Mouse (Mus musculus) cerebellum, postnatal 4 days (tissue): ENCODE measurements at regions not wholly inside any gene's neighbourhood (a gene's known extent, or its start where the extent isn't known, plus 50 kb on each side); places are given as distances from the start of the nearest gene placed in this dataset.
"Not testable (repeated sequence)": the region's sequence is repeated elsewhere in the genome, so short reads cannot be mapped to it uniquely, and the experiment has no call there.

Source experiments
- DNase-seq, 2 experiments: peaks; one replicate each; pipeline ENCODE4 v3.0.0; 2022; ENCODE audit warnings: low spot score in 2 of 2, mixed read lengths in 1 of 2

- DNase-seq: no peak
Measured at GRCm38 (mm10) chr12:69524337-69525035, 58.3 kb downstream of the Vcpkmt start.

GRCm38 (mm10) chr12:69519869-69520268, 63.0 kb downstream of the Vcpkmt start:
- DNase-seq: no peak

GRCm38 (mm10) chr12:69519028-69519427, 63.8 kb downstream of the Vcpkmt start:
- no peak for DNase-seq

- no peak for DNase-seq
Measured at GRCm38 (mm10) chr12:69517616-69518015, 65.2 kb downstream of the Vcpkmt start.

- DNase-seq: no peak
Measured at GRCm38 (mm10) chr12:69516314-69516916, 66.4 kb downstream of the Vcpkmt start.

GRCm38 (mm10) chr12:69515850-69516249, 67.0 kb downstream of the Vcpkmt start:
- DNase-seq: no peak

- DNase-seq: no peak
Measured at GRCm38 (mm10) chr12:69515117-69515516, 67.7 kb downstream of the Vcpkmt start.

- DNase-seq: no peak
Measured at GRCm38 (mm10) chr12:69513166-69513565, 69.7 kb downstream of the Vcpkmt start.

- no peak for DNase-seq
Measured at GRCm38 (mm10) chr12:69510736-69511135, 72.1 kb downstream of the Vcpkmt start.

GRCm38 (mm10) chr12:69509180-69509579, 73.6 kb downstream of the Vcpkmt start:
- DNase-seq: not testable (repeated sequence)

GRCm38 (mm10) chr12:69507906-69508305, 74.9 kb downstream of the Vcpkmt start:
- no peak for DNase-seq

GRCm38 (mm10) chr12:69507333-69507732, 75.5 kb downstream of the Vcpkmt start:
- DNase-seq: no peak

GRCm38 (mm10) chr12:69502706-69503070, 80.1 kb downstream of the Vcpkmt start:
- DNase-seq: no peak

- peak; percentile 40 to 63 for DNase-seq
Measured at GRCm38 (mm10) chr12:69501783-69502705, 80.8 kb downstream of the Vcpkmt start.

- DNase-seq: no peak
Measured at GRCm38 (mm10) chr12:69501346-69501730, 81.5 kb downstream of the Vcpkmt start.

GRCm38 (mm10) chr12:69500600-69501345, 82.1 kb downstream of the Vcpkmt start:
- DNase-seq: no peak

GRCm38 (mm10) chr12:69497121-69497520, 85.7 kb downstream of the Vcpkmt start:
- DNase-seq: peak in 1 of 2 experiments; percentile 77

GRCm38 (mm10) chr12:69496341-69496904, 86.4 kb downstream of the Vcpkmt start:
- no peak for DNase-seq

- DNase-seq: no peak
Measured at GRCm38 (mm10) chr12:69495776-69496175, 87.1 kb downstream of the Vcpkmt start.

- DNase-seq: no peak
Measured at GRCm38 (mm10) chr12:69494648-69495047, 88.2 kb downstream of the Vcpkmt start.

- DNase-seq: no peak
Measured at GRCm38 (mm10) chr12:69489686-69490085, 93.1 kb downstream of the Vcpkmt start.
